Mouse (Mus musculus) MEL (cell line): ENCODE results near the gene Prkar2a.

Experiments used
- BHLHE40 ChIP-seq: IDR thresholded peaks from 2 replicates; pipeline ENCODE4 v1.6.1; 2012; ENCODE audit warnings: low read depth, mild to moderate bottlenecking, inconsistent platforms, low read length, improper control_type of control experiment, borderline replicate concordance
- CTCF ChIP-seq, 3 experiments: IDR thresholded peaks in 2 of 3; conservative IDR thresholded peaks in 1 of 3; 2 replicates each; pipeline ENCODE4 v1.5.1; 2011 to 2012; ENCODE audit warnings: low read length in 3 of 3, low read depth in 2 of 3, mild to moderate bottlenecking in 2 of 3, improper control_type of control experiment in 1 of 3, inconsistent platforms in 1 of 3, mixed read lengths in 1 of 3, moderate library complexity in 1 of 3; ENCODE audit not compliant: control insufficient read depth in 1 of 3, insufficient read depth in 1 of 3, poor library complexity in 1 of 3, severe bottlenecking in 1 of 3
- EP300 ChIP-seq, 2 experiments: IDR thresholded peaks; 2 replicates each; pipeline ENCODE4 v1.6.1; 2011; ENCODE audit warnings: improper control_type of control experiment in 2 of 2, low read length in 2 of 2, low read depth in 1 of 2, mild to moderate bottlenecking in 1 of 2
- POLR2A ChIP-seq, 2 experiments: IDR thresholded peaks; 2 replicates each; pipeline ENCODE4 v1.6.1; 2011 to 2012; ENCODE audit warnings: low read length in 2 of 2, mild to moderate bottlenecking in 2 of 2, control low read depth in 1 of 2, improper control_type of control experiment in 1 of 2, low read depth in 1 of 2, moderate library complexity in 1 of 2; ENCODE audit not compliant: control insufficient read depth in 1 of 2, insufficient read depth in 1 of 2, poor library complexity in 1 of 2
- POLR2AphosphoS2 ChIP-seq: IDR thresholded peaks from 2 replicates; pipeline ENCODE4 v1.6.1; 2011; ENCODE audit warnings: low read length, improper control_type of control experiment
- RAD21 ChIP-seq: IDR thresholded peaks from 2 replicates; pipeline ENCODE4 v1.6.1; 2011; ENCODE audit warnings: mild to moderate bottlenecking, low read depth, low read length, improper control_type of control experiment
- SMC3 ChIP-seq: IDR thresholded peaks from 2 replicates; pipeline ENCODE4 v1.6.1; 2011; ENCODE audit warnings: low read depth, low read length, improper control_type of control experiment

GRCm38 (mm10) chr9:108757406-108757805, 68.3 kb downstream of the Prkar2a start:
- no peak for TF ChIP-seq POLR2A (IDR thresholded peaks at IDR 0.05; ENCODE audit: control insufficient read depth in 1 of 2, insufficient read depth in 1 of 2, low read depth in 1 of 2, low read length in 2 of 2, poor library complexity in 1 of 2)
- no peak for TF ChIP-seq CTCF (IDR thresholded peaks at IDR 0.05 in 2 of 3, conservative IDR thresholded peaks at IDR 0.05 in 1 of 3; ENCODE audit: control insufficient read depth in 1 of 3, insufficient read depth in 1 of 3, low read depth in 2 of 3, low read length in 3 of 3, poor library complexity in 1 of 3, severe bottlenecking in 1 of 3)
- no peak for TF ChIP-seq SMC3
- no peak for TF ChIP-seq BHLHE40
- TF ChIP-seq POLR2AphosphoS2: no peak
- no peak for TF ChIP-seq RAD21
- no peak for TF ChIP-seq EP300 (IDR thresholded peaks at IDR 0.05; ENCODE audit: low read depth in 1 of 2, low read length in 2 of 2)
